Mouse (Mus musculus): ENCODE data around the gene Slc34a3. TPM values are rescaled to one million over a fixed set of nuclear protein-coding genes. Genes with fewer than 3 reads are reported as not detected.

Slc34a3 gene
- total RNA-seq, 2 experiments from 2014 or later = not detected

GRCm38 (mm10) chr2:25244144-25244543 lies 10.0 kb upstream of the Slc34a3 start:
- no peak for TF ChIP-seq CTCF (IDR thresholded peaks at IDR 0.05)
- intact Hi-C loops (cut with DNase I) = no loop called here
- no peak overlapping the region for H3K4me3 ChIP-seq
- no peak for DNase-seq (ENCODE audit: extremely low spot score in 1 of 2, low spot score in 2 of 2)
- H3K27ac ChIP-seq = no peak overlapping the region

GRCm38 (mm10) chr2:25243342-25243741 lies 9.2 kb upstream of the Slc34a3 start:
- intact Hi-C loops (cut with DNase I) = no loop called here
- no peak for TF ChIP-seq CTCF (IDR thresholded peaks at IDR 0.05)
- H3K4me3 ChIP-seq = peak overlapping the region; percentile 68
- H3K27ac ChIP-seq = peak overlapping the region; percentile 91
- DNase-seq (ENCODE audit: extremely low spot score in 1 of 2, low spot score in 2 of 2) = no peak

DNA sequence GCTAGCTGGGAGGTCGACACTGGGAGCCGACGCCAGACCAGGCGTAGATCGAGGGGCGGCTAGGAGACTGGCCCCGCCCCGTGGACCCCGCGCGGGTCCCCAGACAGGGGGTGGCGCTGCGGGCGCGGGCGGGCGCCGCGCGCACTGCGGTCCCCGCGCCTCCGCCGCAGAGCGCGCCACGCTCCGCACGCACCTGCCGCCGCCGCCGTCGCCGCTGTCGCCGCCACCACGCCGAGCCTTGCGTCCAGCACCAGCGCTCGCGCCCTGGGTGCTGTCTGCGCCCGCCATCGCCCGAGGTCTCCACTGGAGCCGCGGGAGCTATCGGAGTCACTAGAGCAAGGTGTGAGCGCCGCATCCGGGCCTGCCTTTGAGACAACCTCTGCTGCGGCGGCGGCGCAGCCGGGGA lies 7.9 kb upstream of the Slc34a3 start, which contains the start of the genes Rnf208 and Cysrt1:
Gene Rnf208 (plus strand): TSS at position 155 of the 406 bp plus-strand sequence.
Gene Cysrt1 (minus strand): TSS at position 352 of the 406 bp plus-strand sequence.
- intact Hi-C loops (cut with DNase I) = no loop called here
- peak within 1 kb of the TSS; percentile 68 for H3K4me3 ChIP-seq
- peak within 1 kb of the TSS; percentile 91 for H3K27ac ChIP-seq
- no peak for TF ChIP-seq CTCF (IDR thresholded peaks at IDR 0.05)
- peak; percentile 55 to 67 for DNase-seq (ENCODE audit: extremely low spot score in 1 of 2, low spot score in 2 of 2)

- Histone ChIP-seq H3K27ac (peak overlapping the region; percentile 6; the same call in 1 of the 2 replicates), H3K4me3 (peak overlapping the region; percentile 68)
- no peak for TF ChIP-seq CTCF (IDR thresholded peaks at IDR 0.05)
- intact Hi-C loops (cut with DNase I) = no loop called here
- no peak for DNase-seq (ENCODE audit: extremely low spot score in 1 of 2, low spot score in 2 of 2)
These were observed 7.2 kb upstream of the Slc34a3 start for GRCm38 (mm10) chr2:25241438-25241775.

- peak; percentile 64 to 71 for DNase-seq (ENCODE audit: extremely low spot score in 1 of 2, low spot score in 2 of 2)
- TF ChIP-seq CTCF (IDR thresholded peaks at IDR 0.05) = no peak
- intact Hi-C loops (cut with DNase I) = no loop called here
- peak overlapping the region; percentile 68 for H3K4me3 ChIP-seq
- H3K27ac ChIP-seq = peak overlapping the region; percentile 76
These were observed 6.7 kb upstream of the Slc34a3 start for GRCm38 (mm10) chr2:25240723-25241437.

DNA sequence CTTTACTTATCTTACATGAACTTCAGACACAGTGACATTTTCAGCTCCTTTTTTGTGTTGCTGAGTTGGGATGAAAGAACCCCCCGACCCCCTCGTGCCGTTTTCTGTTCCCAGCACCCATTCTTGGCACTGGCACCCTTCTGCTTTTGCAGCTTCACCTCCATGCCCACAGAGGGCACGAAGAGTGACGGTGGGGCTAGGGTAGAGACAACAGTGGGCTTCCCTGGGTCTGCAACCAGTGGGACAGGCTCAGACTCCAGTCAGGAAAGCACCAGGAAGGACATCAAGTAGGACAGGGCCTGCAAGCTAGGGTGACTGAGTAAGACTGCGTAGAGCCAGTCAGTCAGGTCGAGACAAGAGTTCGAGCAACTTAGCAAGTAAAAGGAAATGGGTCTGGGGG lies 6.1 kb upstream of the Slc34a3 start:
- intact Hi-C loops (cut with DNase I) = no loop called here
- peak overlapping the region; percentile 76 for H3K27ac ChIP-seq
- no peak for TF ChIP-seq CTCF (IDR thresholded peaks at IDR 0.05)
- H3K4me3 ChIP-seq = peak overlapping the region; percentile 68
- no peak for DNase-seq (ENCODE audit: extremely low spot score in 1 of 2, low spot score in 2 of 2)

DNA sequence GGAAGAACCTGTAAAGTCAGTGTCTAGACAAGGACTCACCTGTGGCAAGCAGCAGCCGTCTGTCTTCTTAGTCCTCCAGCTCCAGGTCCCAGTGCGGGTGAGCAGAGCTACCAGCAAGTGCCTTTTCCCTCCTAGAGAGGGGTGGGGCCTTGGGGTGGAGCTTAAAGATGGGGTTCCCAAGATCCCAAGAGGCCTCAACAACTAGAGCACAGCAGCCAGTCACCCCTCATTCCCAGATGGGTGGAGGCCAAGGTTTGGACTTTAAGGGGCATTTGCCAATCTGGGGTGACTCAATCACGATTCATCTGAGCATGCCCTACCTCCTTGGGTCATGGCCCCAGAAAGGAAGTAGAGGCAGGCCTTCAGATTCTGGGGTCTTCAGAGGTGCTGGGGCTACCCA lies 5.6 kb upstream of the Slc34a3 start:
- H3K27ac ChIP-seq = no peak overlapping the region
- intact Hi-C loops (cut with DNase I) = no loop called here
- no peak for DNase-seq (ENCODE audit: extremely low spot score in 1 of 2, low spot score in 2 of 2)
- TF ChIP-seq CTCF (IDR thresholded peaks at IDR 0.05) = no peak
- no peak overlapping the region for H3K4me3 ChIP-seq

DNA sequence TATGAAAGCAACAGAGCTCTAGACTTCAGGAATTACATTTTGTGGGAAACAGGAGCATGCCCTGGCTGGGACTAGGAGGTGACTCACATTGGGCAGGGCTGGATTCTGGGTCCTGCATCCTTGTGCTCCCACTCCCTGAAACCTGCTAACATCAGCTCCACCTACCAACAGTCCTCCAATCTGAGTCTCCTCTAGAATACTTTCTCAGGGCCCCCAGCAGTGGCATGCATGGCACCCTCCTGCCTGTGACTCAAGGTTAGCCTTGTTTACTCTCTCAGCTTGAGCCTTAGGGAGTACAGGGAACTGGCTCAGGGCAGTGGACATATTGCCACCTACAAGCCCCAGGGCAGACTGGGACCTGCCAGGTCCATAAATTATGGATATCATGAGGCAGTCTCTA lies 3.9 kb upstream of the Slc34a3 start:
- no peak for DNase-seq (ENCODE audit: extremely low spot score in 1 of 2, low spot score in 2 of 2)
- no peak for TF ChIP-seq CTCF (IDR thresholded peaks at IDR 0.05)
- intact Hi-C loops (cut with DNase I) = no loop called here
- no peak overlapping the region for H3K4me3 ChIP-seq
- no peak overlapping the region for H3K27ac ChIP-seq

- Histone ChIP-seq H3K27ac (no peak overlapping the region), H3K4me3 (no peak overlapping the region)
- no peak for DNase-seq (ENCODE audit: extremely low spot score in 1 of 2, low spot score in 2 of 2)
- intact Hi-C loops (cut with DNase I) = no loop called here
- TF ChIP-seq CTCF (IDR thresholded peaks at IDR 0.05) = no peak
These were observed 3.4 kb upstream of the Slc34a3 start for GRCm38 (mm10) chr2:25237522-25237921.

DNA sequence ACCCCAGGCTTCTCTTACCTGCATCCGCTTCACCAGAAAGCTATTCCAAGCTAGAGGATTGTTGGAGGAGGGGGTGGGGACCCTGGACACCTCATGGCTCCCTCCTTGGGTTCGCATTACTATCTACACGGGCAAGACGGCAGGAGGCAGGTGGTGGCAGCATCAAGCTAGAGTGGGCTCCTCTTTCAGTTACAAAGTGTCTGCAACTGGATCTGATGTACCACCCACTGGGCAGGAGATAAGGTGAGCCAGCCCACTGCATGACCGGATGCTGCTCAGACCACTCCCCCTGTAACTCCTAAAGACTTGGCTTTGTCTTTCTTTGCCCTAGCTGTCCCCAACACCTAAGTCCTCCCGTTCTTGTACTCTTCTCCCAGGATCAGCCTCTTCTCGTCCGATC lies 2.5 kb upstream of the Slc34a3 start, which contains the start of gene Rnf224:
Gene Rnf224 (minus strand): TSS at position 174 of the 400 bp plus-strand sequence.
- DNase-seq (ENCODE audit: extremely low spot score in 1 of 2, low spot score in 2 of 2) = no peak
- H3K27ac ChIP-seq = no peak within 1 kb of the TSS
- H3K4me3 ChIP-seq = no peak within 1 kb of the TSS
- no peak for TF ChIP-seq CTCF (IDR thresholded peaks at IDR 0.05)
- intact Hi-C loops (cut with DNase I) = no loop called here

- no peak for DNase-seq (ENCODE audit: extremely low spot score in 1 of 2, low spot score in 2 of 2)
- TF ChIP-seq CTCF (IDR thresholded peaks at IDR 0.05) = no peak
- intact Hi-C loops (cut with DNase I) = no loop called here
- no peak overlapping the region for H3K4me3 ChIP-seq
- no peak overlapping the region for H3K27ac ChIP-seq
These were observed 522 bp upstream of the Slc34a3 start for GRCm38 (mm10) chr2:25234551-25235220.

- no peak for DNase-seq (ENCODE audit: extremely low spot score in 1 of 2, low spot score in 2 of 2)
- Histone ChIP-seq H3K4me3 (no peak overlapping the region), H3K27ac (no peak overlapping the region)
- TF ChIP-seq CTCF (IDR thresholded peaks at IDR 0.05) = no peak
- intact Hi-C loops (cut with DNase I) = no loop called here
These were observed 743 bp downstream of the Slc34a3 start for GRCm38 (mm10) chr2:25233421-25233820.
